Mouse (Mus musculus) C2C12 (cell line): ENCODE results near the gene 1700013G24Rik.

Experiments used
- CTCF ChIP-seq: IDR thresholded peaks from one replicate; pipeline ENCODE4 v1.5.1; 2011; ENCODE audit not compliant: control insufficient read depth, insufficient read depth, insufficient read length
- FOSL1 ChIP-seq: IDR thresholded peaks from one replicate; pipeline ENCODE4 v1.8.0; 2011; ENCODE audit warnings: mild to moderate bottlenecking, low read length; ENCODE audit not compliant: poor library complexity, insufficient read depth, severe bottlenecking
- MAX ChIP-seq: IDR thresholded peaks from one replicate; pipeline ENCODE4 v1.6.1; 2011; ENCODE audit warnings: mild to moderate bottlenecking, control low read depth
- MYOD1 ChIP-seq: IDR thresholded peaks from one replicate; pipeline ENCODE4 v1.6.1; 2011; ENCODE audit warnings: low read depth; ENCODE audit not compliant: control insufficient read depth, insufficient read length
- MYOG ChIP-seq: IDR thresholded peaks from one replicate; pipeline ENCODE4 v1.6.1; 2011; ENCODE audit not compliant: control insufficient read depth, insufficient read length; ENCODE audit errors: extremely low read depth
- USF1 ChIP-seq: IDR thresholded peaks from one replicate; pipeline ENCODE4 v1.6.1; 2011; ENCODE audit warnings: low read depth, mild to moderate bottlenecking, control low read depth, moderate library complexity

- no peak for TF ChIP-seq CTCF
- TF ChIP-seq USF1, result no peak
- no peak for TF ChIP-seq MAX
- no peak for TF ChIP-seq MYOG
- no peak for TF ChIP-seq FOSL1
- no peak for TF ChIP-seq MYOD1
Observed at GRCm38 (mm10) chr4:137488038-137488437, 35.0 kb downstream of the 1700013G24Rik start.
